Mouse (Mus musculus): ENCODE results near the gene Rab30. TPM values are rescaled to one million over a fixed set of nuclear protein-coding genes. Genes with fewer than 3 reads are reported as not detected.

Rab30 gene
- polyA plus RNA-seq (2014; fragmentation: Nextera tagmentation; extraction: Ambion mirVana) = 18.2 and 19.1 TPM in 2 replicates

GRCm38 (mm10) chr7:92741152-92741860 is at the start of gene Rab30:
Gene Rab30, plus strand, starts transcription at chr7:92741603.
- Histone ChIP-seq H3K4me2 (ENCODE audit: low read depth, low read length, severe bottlenecking) (peak within 1 kb of the TSS; percentile 84), H3K27ac (ENCODE audit: low read depth, low read length) (peak within 1 kb of the TSS; percentile 89), H3K27me3 (ENCODE audit: control insufficient read depth, insufficient read depth, low read length) (no peaks in the 10 kb centered on the region), H3K4me3 (ENCODE audit: low read depth, low read length) (peak within 1 kb of the TSS; percentile 82), H3K9ac (ENCODE audit: low read length) (peak within 1 kb of the TSS; percentile 98), H3K36me3 (ENCODE audit: control insufficient read depth, insufficient read depth, low read length) (no peaks in the 10 kb centered on the region; the same call in 1 of the 2 replicates), H3K9me3 (ENCODE audit: control insufficient read depth, low read length) (no peaks in the 10 kb centered on the region), H3K4me1 (replicated peaks; ENCODE audit: control insufficient read depth, insufficient read depth, low read length) (peaks cover 2% of the 10 kb centered on the region; the same call in 1 of the 2 replicates)
- peak; percentile 96 for DNase-seq (ENCODE audit: low spot score)
- ATAC-seq (replicated peaks; ENCODE audit: low FRiP score) = peak; percentile 100
- 0% methylated on average over 38 of the region's 38 CpGs for WGBS

- ATAC-seq (replicated peaks; ENCODE audit: low FRiP score) (no peak), DNase-seq (ENCODE audit: low spot score) (no peak)
- WGBS = 68% methylated on average over 3 of the region's 3 CpGs
- no peak overlapping the region for H3K9ac ChIP-seq (ENCODE audit: low read length)
- no peaks in the 10 kb centered on the region for H3K4me1 ChIP-seq (replicated peaks; ENCODE audit: control insufficient read depth, insufficient read depth, low read length)
- no peak overlapping the region for H3K27ac ChIP-seq (ENCODE audit: low read depth, low read length)
- H3K9me3 ChIP-seq (ENCODE audit: control insufficient read depth, low read length) = no peaks in the 10 kb centered on the region
- H3K4me3 ChIP-seq (ENCODE audit: low read depth, low read length) = no peak overlapping the region
- H3K27me3 ChIP-seq (ENCODE audit: control insufficient read depth, insufficient read depth, low read length) = no peaks in the 10 kb centered on the region
- H3K4me2 ChIP-seq (ENCODE audit: low read depth, low read length, severe bottlenecking) = no peak overlapping the region
- H3K36me3 ChIP-seq (ENCODE audit: control insufficient read depth, insufficient read depth, low read length) = no peaks in the 10 kb centered on the region
These were observed 45.0 kb upstream of the Rab30 start for GRCm38 (mm10) chr7:92696395-92696794.

GRCm38 (mm10) chr7:92698770-92699169 is 42.6 kb upstream of the Rab30 start:
- H3K4me1 ChIP-seq (replicated peaks; ENCODE audit: control insufficient read depth, insufficient read depth, low read length) = no peaks in the 10 kb centered on the region
- WGBS = 83% methylated on average over 5 of the region's 5 CpGs
- no peak overlapping the region for H3K4me2 ChIP-seq (ENCODE audit: low read depth, low read length, severe bottlenecking)
- H3K36me3 ChIP-seq (ENCODE audit: control insufficient read depth, insufficient read depth, low read length) = no peaks in the 10 kb centered on the region
- ATAC-seq (replicated peaks; ENCODE audit: low FRiP score) = no peak
- DNase-seq (ENCODE audit: low spot score) = no peak
- H3K9me3 ChIP-seq (ENCODE audit: control insufficient read depth, low read length) = no peaks in the 10 kb centered on the region
- H3K27me3 ChIP-seq (ENCODE audit: control insufficient read depth, insufficient read depth, low read length) = no peaks in the 10 kb centered on the region
- no peak overlapping the region for H3K9ac ChIP-seq (ENCODE audit: low read length)
- H3K27ac ChIP-seq (ENCODE audit: low read depth, low read length) = no peak overlapping the region
- no peak overlapping the region for H3K4me3 ChIP-seq (ENCODE audit: low read depth, low read length)

GRCm38 (mm10) chr7:92703661-92704060 is 37.7 kb upstream of the Rab30 start:
- 85% methylated on average over 1 of the region's 1 CpGs for WGBS
- no peak overlapping the region for H3K4me3 ChIP-seq (ENCODE audit: low read depth, low read length)
- H3K4me1 ChIP-seq (replicated peaks; ENCODE audit: control insufficient read depth, insufficient read depth, low read length) = no peaks in the 10 kb centered on the region
- H3K9ac ChIP-seq (ENCODE audit: low read length) = no peak overlapping the region
- H3K4me2 ChIP-seq (ENCODE audit: low read depth, low read length, severe bottlenecking) = no peak overlapping the region
- no peak overlapping the region for H3K27ac ChIP-seq (ENCODE audit: low read depth, low read length)
- DNase-seq (ENCODE audit: low spot score) = no peak
- H3K9me3 ChIP-seq (ENCODE audit: control insufficient read depth, low read length) = no peaks in the 10 kb centered on the region
- H3K36me3 ChIP-seq (ENCODE audit: control insufficient read depth, insufficient read depth, low read length) = no peaks in the 10 kb centered on the region
- no peak for ATAC-seq (replicated peaks; ENCODE audit: low FRiP score)
- no peaks in the 10 kb centered on the region for H3K27me3 ChIP-seq (ENCODE audit: control insufficient read depth, insufficient read depth, low read length)

GRCm38 (mm10) chr7:92705534-92705933 is 35.9 kb upstream of the Rab30 start:
- Histone ChIP-seq H3K4me1 (replicated peaks; ENCODE audit: control insufficient read depth, insufficient read depth, low read length) (no peaks in the 10 kb centered on the region), H3K27me3 (ENCODE audit: control insufficient read depth, insufficient read depth, low read length) (no peaks in the 10 kb centered on the region), H3K4me3 (ENCODE audit: low read depth, low read length) (no peak overlapping the region), H3K36me3 (ENCODE audit: control insufficient read depth, insufficient read depth, low read length) (no peaks in the 10 kb centered on the region), H3K27ac (ENCODE audit: low read depth, low read length) (no peak overlapping the region), H3K9ac (ENCODE audit: low read length) (no peak overlapping the region), H3K4me2 (ENCODE audit: low read depth, low read length, severe bottlenecking) (no peak overlapping the region), H3K9me3 (ENCODE audit: control insufficient read depth, low read length) (no peaks in the 10 kb centered on the region)
- 65% methylated on average over 2 of the region's 2 CpGs for WGBS
- no peak for ATAC-seq (replicated peaks; ENCODE audit: low FRiP score)
- DNase-seq (ENCODE audit: low spot score) = no peak

GRCm38 (mm10) chr7:92706711-92707110 is 34.7 kb upstream of the Rab30 start:
- Histone ChIP-seq H3K9me3 (ENCODE audit: control insufficient read depth, low read length) (no peaks in the 10 kb centered on the region), H3K4me1 (replicated peaks; ENCODE audit: control insufficient read depth, insufficient read depth, low read length) (no peaks in the 10 kb centered on the region), H3K4me3 (ENCODE audit: low read depth, low read length) (no peak overlapping the region), H3K36me3 (ENCODE audit: control insufficient read depth, insufficient read depth, low read length) (no peaks in the 10 kb centered on the region), H3K9ac (ENCODE audit: low read length) (no peak overlapping the region), H3K27me3 (ENCODE audit: control insufficient read depth, insufficient read depth, low read length) (no peaks in the 10 kb centered on the region), H3K27ac (ENCODE audit: low read depth, low read length) (no peak overlapping the region), H3K4me2 (ENCODE audit: low read depth, low read length, severe bottlenecking) (no peak overlapping the region)
- ATAC-seq (replicated peaks; ENCODE audit: low FRiP score) (no peak), DNase-seq (ENCODE audit: low spot score) (no peak)
- WGBS = 77% methylated on average over 12 of the region's 12 CpGs

- no peaks in the 10 kb centered on the region for H3K27me3 ChIP-seq (ENCODE audit: control insufficient read depth, insufficient read depth, low read length)
- no peaks in the 10 kb centered on the region for H3K36me3 ChIP-seq (ENCODE audit: control insufficient read depth, insufficient read depth, low read length)
- 60% methylated on average over 2 of the region's 2 CpGs for WGBS
- H3K4me3 ChIP-seq (ENCODE audit: low read depth, low read length) = no peak overlapping the region
- no peak overlapping the region for H3K27ac ChIP-seq (ENCODE audit: low read depth, low read length)
- no peak for ATAC-seq (replicated peaks; ENCODE audit: low FRiP score)
- no peaks in the 10 kb centered on the region for H3K9me3 ChIP-seq (ENCODE audit: control insufficient read depth, low read length)
- H3K9ac ChIP-seq (ENCODE audit: low read length) = no peak overlapping the region
- no peak overlapping the region for H3K4me2 ChIP-seq (ENCODE audit: low read depth, low read length, severe bottlenecking)
- DNase-seq (ENCODE audit: low spot score) = no peak
- H3K4me1 ChIP-seq (replicated peaks; ENCODE audit: control insufficient read depth, insufficient read depth, low read length) = no peaks in the 10 kb centered on the region
These were observed 31.8 kb upstream of the Rab30 start for GRCm38 (mm10) chr7:92709573-92709972.

- no peak for DNase-seq (ENCODE audit: low spot score)
- 89% methylated on average over 3 of the region's 3 CpGs for WGBS
- H3K36me3 ChIP-seq (ENCODE audit: control insufficient read depth, insufficient read depth, low read length) = no peaks in the 10 kb centered on the region
- no peak for ATAC-seq (replicated peaks; ENCODE audit: low FRiP score)
- H3K9ac ChIP-seq (ENCODE audit: low read length) = no peak overlapping the region
- no peaks in the 10 kb centered on the region for H3K4me1 ChIP-seq (replicated peaks; ENCODE audit: control insufficient read depth, insufficient read depth, low read length)
- H3K27ac ChIP-seq (ENCODE audit: low read depth, low read length) = no peak overlapping the region
- H3K9me3 ChIP-seq (ENCODE audit: control insufficient read depth, low read length) = no peaks in the 10 kb centered on the region
- no peaks in the 10 kb centered on the region for H3K27me3 ChIP-seq (ENCODE audit: control insufficient read depth, insufficient read depth, low read length)
- H3K4me3 ChIP-seq (ENCODE audit: low read depth, low read length) = no peak overlapping the region
- H3K4me2 ChIP-seq (ENCODE audit: low read depth, low read length, severe bottlenecking) = no peak overlapping the region
These were observed 29.8 kb upstream of the Rab30 start for GRCm38 (mm10) chr7:92711593-92711992.

GRCm38 (mm10) chr7:92715055-92715454 is 26.3 kb upstream of the Rab30 start:
- ATAC-seq (replicated peaks; ENCODE audit: low FRiP score) (no peak), DNase-seq (ENCODE audit: low spot score) (no peak)
- 96% methylated on average over 1 of the region's 1 CpGs for WGBS

More at GRCm38 (mm10) chr7:92715055-92715454, 26.3 kb upstream of the Rab30 start:
- no peak overlapping the region for H3K4me3 ChIP-seq (ENCODE audit: low read depth, low read length)
- H3K4me1 ChIP-seq (replicated peaks; ENCODE audit: control insufficient read depth, insufficient read depth, low read length) = no peaks in the 10 kb centered on the region
- H3K4me2 ChIP-seq (ENCODE audit: low read depth, low read length, severe bottlenecking) = no peak overlapping the region
- no peaks in the 10 kb centered on the region for H3K36me3 ChIP-seq (ENCODE audit: control insufficient read depth, insufficient read depth, low read length)
- no peaks in the 10 kb centered on the region for H3K9me3 ChIP-seq (ENCODE audit: control insufficient read depth, low read length)
- no peak overlapping the region for H3K27ac ChIP-seq (ENCODE audit: low read depth, low read length)
- no peak overlapping the region for H3K9ac ChIP-seq (ENCODE audit: low read length)
- no peaks in the 10 kb centered on the region for H3K27me3 ChIP-seq (ENCODE audit: control insufficient read depth, insufficient read depth, low read length)
